Mouse (Mus musculus) hindbrain, embryonic 15.5 days (tissue): ENCODE measurements around the gene Rbm45. TPM values are rescaled to one million over a fixed set of nuclear protein-coding genes. Genes with fewer than 3 reads are reported as not detected.

Experiments used
- ATAC-seq: fragments of 200-750 bp; cut with Nextera tagmentation; 2 replicates; pipeline ENCODE4 v1.8.0; 2017; ENCODE audit warnings: low read depth, moderate number of reproducible peaks, moderate TSS enrichment; ENCODE audit not compliant: low FRiP score
- H3K27ac ChIP-seq: fragments of 300-500 bp; sonication (generic); replicated peaks from 2 replicates; pipeline ENCODE4 v1.5.1; 2015; ENCODE audit warnings: mild to moderate bottlenecking, inconsistent platforms
- H3K27me3 ChIP-seq: fragments of 300-500 bp; sonication (generic); 2 replicates; pipeline ENCODE4 v1.6.1; 2015; ENCODE audit warnings: control low read depth, inconsistent platforms
- H3K36me3 ChIP-seq: fragments of 300-500 bp; sonication (generic); 2 replicates; pipeline ENCODE4 v1.6.1; 2015; ENCODE audit warnings: control low read depth, inconsistent platforms
- H3K4me1 ChIP-seq: fragments of 300-500 bp; sonication (generic); replicated peaks from 2 replicates; pipeline ENCODE4 v1.6.1; 2015; ENCODE audit warnings: control low read depth, inconsistent platforms
- H3K4me2 ChIP-seq: fragments of 300-500 bp; sonication (generic); 2 replicates; pipeline ENCODE4 v1.6.1; 2015; ENCODE audit warnings: moderate library complexity, mild to moderate bottlenecking, inconsistent platforms
- H3K4me3 ChIP-seq: fragments of 300-500 bp; sonication (generic); 2 replicates; pipeline ENCODE4 v1.5.1; 2015; ENCODE audit warnings: mild to moderate bottlenecking, inconsistent platforms
- H3K9ac ChIP-seq: fragments of 300-500 bp; sonication (generic); 2 replicates; pipeline ENCODE4 v1.6.1; 2015; ENCODE audit warnings: inconsistent platforms
- H3K9me3 ChIP-seq: fragments of 300-500 bp; sonication (generic); 2 replicates; pipeline ENCODE4 v1.6.1; 2016; ENCODE audit warnings: control low read depth, inconsistent platforms
- WGBS: fragments of 180-500 bp; shearing (Covaris S2); methylation state at CpG from one replicate; pipeline ENCODE4 v1.1.7; 2015; 5-methylcytosine and 5-hydroxymethylcytosine counted together
- polyA plus RNA-seq: library from polyadenylated mRNA; unstranded; fragments of >200 nt; fragmentation: Nextera tagmentation; extraction: Ambion mirVana; gene quantifications from 2 replicates; pipeline ENCODE4 v1.2.1, GENCODE M21; 2015

Gene Rbm45
- polyA plus RNA-seq, 1 experiment from 2014 or later, result 19.0 TPM

DNA sequence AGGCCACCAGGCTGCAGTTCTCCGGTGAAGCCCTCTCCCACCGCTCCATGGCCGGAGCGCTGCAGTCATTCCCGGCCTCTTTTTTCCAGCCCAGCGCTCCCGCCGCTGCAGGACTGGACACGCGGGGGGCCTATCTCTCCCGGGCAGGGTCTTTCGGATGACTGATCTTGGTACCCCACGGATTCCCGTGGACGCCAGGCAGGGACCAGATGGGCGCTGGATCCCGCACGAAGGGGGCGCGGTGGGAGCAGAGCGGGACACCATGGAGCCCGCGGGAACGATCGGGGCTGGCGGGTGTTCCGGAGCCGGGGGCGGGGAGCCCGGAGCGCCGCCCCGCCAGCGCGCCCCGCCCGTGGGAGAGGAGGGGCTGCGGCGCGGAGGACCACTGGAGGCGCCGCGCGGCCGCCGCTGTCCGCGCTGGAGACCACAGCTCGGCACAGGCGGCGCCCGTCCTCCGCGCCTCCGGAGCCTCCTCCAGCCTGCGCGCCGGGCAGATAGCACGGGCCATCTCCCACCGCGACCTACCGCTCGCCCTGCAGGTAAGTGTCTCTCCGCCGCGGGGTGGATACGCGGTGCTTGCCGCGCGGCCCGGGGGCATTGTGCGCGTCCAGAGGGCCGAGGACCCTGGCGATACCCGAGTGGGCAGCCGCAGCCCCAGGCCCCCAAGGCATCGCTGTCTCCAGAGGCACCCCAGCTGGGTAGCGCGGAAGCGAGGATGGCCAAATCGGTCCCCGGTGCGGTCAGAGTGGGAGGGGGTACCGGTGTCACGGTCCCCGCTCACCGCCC, 36.6 kb downstream of the Rbm45 start, which contains the start of gene Osbpl6:
Gene Osbpl6 (plus strand): TSS at position 358 of the 786 bp plus-strand sequence.
- under 1% methylated on average over 88 of the region's 89 CpGs for WGBS
- Histone ChIP-seq H3K27ac (peak within 1 kb of the TSS; percentile 96), H3K9ac (peak within 1 kb of the TSS; percentile 100), H3K27me3 (no peaks in the 10 kb centered on the region), H3K4me2 (peak within 1 kb of the TSS; percentile 92), H3K4me1 (peaks cover 13% of the 10 kb centered on the region), H3K4me3 (peak within 1 kb of the TSS; percentile 100), H3K36me3 (no peaks in the 10 kb centered on the region; the same call in 1 of the 2 replicates), H3K9me3 (no peaks in the 10 kb centered on the region)
- peak; percentile 95 for ATAC-seq

DNA sequence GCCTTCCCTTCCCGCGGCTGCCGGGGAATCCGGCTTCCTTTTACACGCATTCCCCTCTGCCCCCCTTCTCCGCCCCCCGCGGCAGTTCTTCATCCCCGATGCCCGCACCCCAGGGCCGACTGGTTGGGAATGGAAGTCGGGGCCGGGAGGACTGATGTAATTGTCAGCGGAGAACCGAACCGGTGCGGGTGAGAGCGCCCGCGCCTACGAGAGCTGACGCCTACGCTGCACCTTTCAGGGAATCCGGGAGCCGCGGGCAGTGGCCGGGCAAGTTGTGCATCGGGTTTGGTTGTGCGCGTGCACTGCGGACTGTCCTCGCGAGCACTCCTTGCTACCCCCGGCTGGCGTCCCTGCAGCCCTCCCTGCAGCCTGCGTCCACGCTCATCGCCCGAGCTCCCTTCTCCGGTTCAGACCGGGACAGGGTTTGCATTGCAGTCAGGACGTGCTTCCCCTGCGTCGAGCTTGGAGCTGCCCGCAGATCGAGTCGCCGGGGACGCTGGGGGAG, 37.2 kb downstream of the Rbm45 start:
- Histone ChIP-seq H3K27ac (peak overlapping the region; percentile 96), H3K4me3 (peak overlapping the region; percentile 100), H3K9me3 (no peaks in the 10 kb centered on the region), H3K27me3 (no peaks in the 10 kb centered on the region), H3K36me3 (no peaks in the 10 kb centered on the region; the same call in 1 of the 2 replicates), H3K9ac (peak overlapping the region; percentile 100), H3K4me2 (peak overlapping the region; percentile 92), H3K4me1 (peaks cover 13% of the 10 kb centered on the region)
- ATAC-seq, result peak; percentile 57
- WGBS, result under 1% methylated on average over 49 of the region's 49 CpGs

DNA sequence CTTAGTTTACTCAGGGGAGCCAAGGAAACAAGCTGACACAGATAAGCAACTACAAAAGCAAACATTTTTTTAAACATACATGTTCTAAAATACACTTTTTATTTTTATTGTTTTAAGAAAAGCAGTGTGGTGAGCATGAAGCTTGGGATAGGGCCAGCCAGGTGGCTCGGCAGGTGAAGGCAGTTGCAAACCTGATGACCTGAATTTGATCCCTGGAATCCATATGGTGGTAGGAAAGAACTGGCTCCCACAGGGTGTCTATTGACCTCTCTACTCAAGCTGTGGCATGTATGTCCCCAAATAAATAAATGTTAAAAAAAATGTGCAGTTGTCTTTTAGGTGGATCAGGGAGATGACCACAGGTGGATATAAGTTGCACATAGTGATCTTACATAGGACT, 39.7 kb downstream of the Rbm45 start:
- no peak overlapping the region for H3K4me2 ChIP-seq
- 89% methylated on average over 1 of the region's 1 CpGs for WGBS
- no peak for ATAC-seq
- no peaks in the 10 kb centered on the region for H3K9me3 ChIP-seq
- H3K9ac ChIP-seq, result no peak overlapping the region
- H3K4me3 ChIP-seq, result no peak overlapping the region
- no peak overlapping the region for H3K27ac ChIP-seq
- H3K27me3 ChIP-seq, result no peaks in the 10 kb centered on the region
- peaks cover 11% of the 10 kb centered on the region for H3K4me1 ChIP-seq
- no peaks in the 10 kb centered on the region; the same call in 1 of the 2 replicates for H3K36me3 ChIP-seq

DNA sequence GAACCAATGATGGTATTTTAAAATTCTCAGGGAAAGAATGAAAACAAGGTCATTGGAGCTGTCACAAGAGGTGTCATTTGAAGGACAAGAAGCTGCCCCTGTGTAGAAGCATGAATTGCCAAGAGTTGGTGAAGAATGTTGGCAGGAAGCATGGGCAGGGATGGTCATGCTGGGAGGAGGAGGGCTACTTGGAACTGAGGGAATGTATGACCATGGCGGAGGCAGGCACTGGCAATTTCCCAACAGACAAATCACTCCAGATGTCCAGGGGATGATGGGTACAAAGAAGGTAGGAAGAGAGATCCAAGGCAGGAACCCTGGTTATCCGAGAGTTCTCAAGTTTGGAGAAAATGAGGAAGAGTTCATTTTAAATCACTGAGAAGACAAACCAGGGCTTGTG, 40.2 kb downstream of the Rbm45 start:
- ATAC-seq, result no peak
- 82% methylated on average over 2 of the region's 2 CpGs for WGBS

DNA sequence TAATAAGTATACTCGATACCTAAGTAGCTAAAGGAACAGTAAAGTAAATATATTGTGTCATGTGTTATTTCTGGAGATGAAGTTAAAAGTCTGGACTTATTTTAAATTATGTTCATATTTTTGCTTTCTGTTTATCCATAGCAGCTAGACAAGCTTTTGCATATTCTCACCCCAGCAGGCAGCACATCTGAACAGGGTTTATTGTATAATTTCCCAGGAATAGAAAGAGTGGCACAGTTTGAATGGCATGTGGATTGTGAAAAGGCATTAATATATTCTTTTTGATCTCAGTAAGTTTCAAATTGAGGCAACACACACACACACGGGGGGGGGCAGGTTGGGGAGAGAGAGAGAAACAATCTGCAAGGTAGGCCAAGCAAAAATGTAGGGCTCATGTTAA, 43.1 kb downstream of the Rbm45 start:
- WGBS, result 62% methylated on average over 2 of the region's 2 CpGs
- ATAC-seq, result no peak
- no peak overlapping the region for H3K4me2 ChIP-seq
- no peak overlapping the region for H3K27ac ChIP-seq
- no peak overlapping the region for H3K9ac ChIP-seq
- H3K36me3 ChIP-seq, result no peaks in the 10 kb centered on the region; the same call in 1 of the 2 replicates
- no peak overlapping the region for H3K4me3 ChIP-seq
- no peaks in the 10 kb centered on the region for H3K27me3 ChIP-seq
- no peaks in the 10 kb centered on the region for H3K9me3 ChIP-seq
- H3K4me1 ChIP-seq, result peaks cover 2% of the 10 kb centered on the region; the same call in 1 of the 2 replicates

More for the DNA sequence above, 40.2 kb downstream of the Rbm45 start:
- no peak overlapping the region for H3K9ac ChIP-seq
- peaks cover 11% of the 10 kb centered on the region for H3K4me1 ChIP-seq
- no peaks in the 10 kb centered on the region; the same call in 1 of the 2 replicates for H3K36me3 ChIP-seq
- no peaks in the 10 kb centered on the region for H3K9me3 ChIP-seq
- no peak overlapping the region for H3K4me3 ChIP-seq
- H3K4me2 ChIP-seq, result no peak overlapping the region
- no peak overlapping the region for H3K27ac ChIP-seq
- H3K27me3 ChIP-seq, result no peaks in the 10 kb centered on the region

DNA sequence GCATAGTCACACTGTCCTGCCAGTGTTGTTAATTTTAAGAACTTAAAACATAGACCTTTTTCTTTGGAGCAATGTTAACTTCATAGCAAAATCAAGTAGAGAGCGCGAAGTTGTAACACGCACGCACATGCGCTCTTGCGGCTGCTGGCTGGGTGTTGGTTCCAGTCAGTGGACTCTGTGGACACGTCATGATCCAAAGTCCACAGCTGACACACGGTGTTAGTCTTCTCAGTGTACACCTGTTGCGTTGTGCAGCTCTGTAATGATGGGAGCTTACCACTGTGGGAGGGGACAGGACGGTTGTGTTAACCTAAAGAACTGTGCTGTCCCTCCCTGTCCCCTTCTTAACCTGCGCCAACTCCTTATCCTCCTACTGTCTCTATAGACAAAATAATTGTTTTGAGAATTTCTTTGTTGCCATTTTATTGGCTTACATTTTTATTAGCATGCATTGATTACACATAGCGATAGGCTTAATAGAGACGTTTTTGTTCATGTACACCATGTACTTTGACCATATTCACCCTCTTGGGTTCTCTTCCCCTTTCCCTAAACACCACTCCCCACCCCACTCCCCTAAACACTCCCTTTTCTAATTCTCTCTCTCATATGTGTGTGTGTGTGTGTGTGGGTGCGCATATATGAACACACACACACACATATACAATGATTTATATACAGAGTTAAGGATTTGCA, 47.8 kb downstream of the Rbm45 start:
- Histone ChIP-seq H3K9me3 (no peaks in the 10 kb centered on the region), H3K4me2 (no peak overlapping the region), H3K27me3 (no peaks in the 10 kb centered on the region), H3K4me1 (no peaks in the 10 kb centered on the region; the same call in 1 of the 2 replicates), H3K4me3 (no peak overlapping the region), H3K36me3 (no peaks in the 10 kb centered on the region), H3K27ac (no peak overlapping the region), H3K9ac (no peak overlapping the region)
- WGBS, result 92% methylated on average over 14 of the region's 14 CpGs
- no peak for ATAC-seq

DNA sequence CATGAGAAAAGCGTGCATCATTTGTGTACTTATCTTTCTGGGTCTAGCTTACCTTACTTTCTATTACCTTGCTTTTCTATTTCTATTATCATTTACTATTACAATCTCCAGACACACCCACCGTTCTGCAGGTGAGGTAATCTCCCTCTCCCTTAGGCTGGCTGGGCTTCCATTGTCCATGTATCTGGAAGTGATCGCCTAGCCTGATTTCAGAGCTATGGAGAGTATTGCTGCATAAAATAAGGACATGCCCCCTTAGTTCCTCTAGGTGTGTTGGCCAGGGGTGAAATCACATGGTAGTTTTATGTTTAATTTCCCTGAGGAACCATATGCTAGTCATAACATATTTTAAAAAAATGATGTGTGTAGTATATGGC, 48.3 kb downstream of the Rbm45 start:
- Histone ChIP-seq H3K27me3 (no peaks in the 10 kb centered on the region), H3K9ac (no peak overlapping the region), H3K4me1 (no peaks in the 10 kb centered on the region; the same call in 1 of the 2 replicates), H3K36me3 (no peaks in the 10 kb centered on the region), H3K27ac (no peak overlapping the region), H3K9me3 (no peaks in the 10 kb centered on the region), H3K4me2 (no peak overlapping the region), H3K4me3 (no peak overlapping the region)
- ATAC-seq, result no peak
- WGBS, result 98% methylated on average over 3 of the region's 3 CpGs

DNA sequence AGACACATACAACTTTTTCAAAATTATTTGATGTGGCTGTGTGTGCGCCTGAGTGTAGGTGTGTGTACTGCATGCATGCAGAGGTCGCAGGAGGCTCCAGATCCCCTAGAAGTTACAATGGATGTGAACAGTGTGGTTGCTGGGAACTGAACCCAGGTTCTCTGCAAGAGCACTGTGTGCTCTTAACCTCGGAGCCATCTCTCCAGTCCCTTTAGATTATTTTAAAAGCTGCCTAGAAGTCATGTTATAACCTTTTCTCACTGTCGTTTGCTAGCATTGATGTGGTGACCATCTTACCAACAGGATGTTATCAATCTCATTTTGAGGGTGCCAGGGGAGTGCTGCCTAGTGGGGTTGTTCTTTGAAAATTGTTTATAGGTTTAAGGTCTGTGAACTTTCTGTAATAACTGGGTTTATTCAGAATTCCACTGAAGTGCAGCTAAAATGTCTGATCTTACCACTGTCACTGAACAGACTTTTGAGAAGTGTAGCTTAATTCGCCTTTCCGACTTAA, 51.7 kb downstream of the Rbm45 start:
- H3K27ac ChIP-seq, result no peak overlapping the region
- H3K4me2 ChIP-seq, result no peak overlapping the region
- H3K4me1 ChIP-seq, result no peaks in the 10 kb centered on the region; the same call in 1 of the 2 replicates
- no peak for ATAC-seq
- H3K4me3 ChIP-seq, result no peak overlapping the region
- H3K27me3 ChIP-seq, result no peaks in the 10 kb centered on the region
- 89% methylated on average over 6 of the region's 6 CpGs for WGBS
- H3K36me3 ChIP-seq, result no peaks in the 10 kb centered on the region
- H3K9ac ChIP-seq, result no peak overlapping the region
- no peaks in the 10 kb centered on the region for H3K9me3 ChIP-seq

DNA sequence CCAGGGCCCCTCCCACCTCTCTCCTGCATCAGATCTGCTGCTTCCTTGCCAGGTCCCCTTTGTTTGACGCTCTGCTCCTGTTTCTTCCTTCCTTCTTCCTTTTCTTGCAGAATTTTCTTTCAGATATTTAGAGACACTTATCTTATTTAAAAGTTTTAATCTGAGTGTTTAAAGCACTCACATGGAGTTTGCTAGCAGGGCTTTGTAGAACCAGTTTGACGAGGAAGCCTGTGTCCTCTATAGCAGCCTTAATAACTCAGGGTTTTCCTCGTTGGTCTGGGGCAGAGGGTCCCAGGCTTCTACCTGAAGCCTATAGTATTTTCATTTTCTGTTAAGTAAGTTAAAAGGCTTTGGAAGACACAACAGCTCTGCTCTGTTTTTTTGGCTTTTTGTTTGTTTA, 57.0 kb downstream of the Rbm45 start:
- no peak overlapping the region for H3K4me2 ChIP-seq
- no peaks in the 10 kb centered on the region for H3K27me3 ChIP-seq
- no peak overlapping the region for H3K4me3 ChIP-seq
- no peak overlapping the region for H3K9ac ChIP-seq
- no peak for ATAC-seq
- H3K36me3 ChIP-seq, result no peaks in the 10 kb centered on the region
- peaks cover 11% of the 10 kb centered on the region for H3K4me1 ChIP-seq
- H3K27ac ChIP-seq, result no peak overlapping the region
- 87% methylated on average over 3 of the region's 3 CpGs for WGBS
- no peaks in the 10 kb centered on the region for H3K9me3 ChIP-seq

DNA sequence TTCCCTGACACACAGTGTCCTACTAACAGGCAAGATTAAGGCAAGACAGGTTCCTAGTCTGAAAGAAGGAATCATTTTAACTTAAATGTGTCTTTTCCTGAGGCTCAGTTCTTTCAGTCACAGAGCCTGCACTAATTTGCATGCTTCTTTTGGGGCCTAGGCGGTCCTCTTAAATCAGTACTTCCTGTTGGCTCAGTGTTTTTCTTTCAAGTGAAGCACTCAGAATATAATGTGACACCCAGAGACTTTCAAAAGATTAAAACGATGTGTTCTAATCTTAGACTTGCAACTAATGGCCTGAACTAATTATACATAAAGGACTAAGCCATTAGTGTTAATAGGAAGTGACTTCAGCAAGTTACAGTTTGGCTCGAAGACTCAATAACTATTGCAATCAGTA, 59.5 kb downstream of the Rbm45 start:
- no peak overlapping the region for H3K9ac ChIP-seq
- ATAC-seq, result 0 out of 2 replicates have a peak, but pooled peaks have one; percentile 38
- 50% methylated on average over 3 of the region's 3 CpGs for WGBS

DNA sequence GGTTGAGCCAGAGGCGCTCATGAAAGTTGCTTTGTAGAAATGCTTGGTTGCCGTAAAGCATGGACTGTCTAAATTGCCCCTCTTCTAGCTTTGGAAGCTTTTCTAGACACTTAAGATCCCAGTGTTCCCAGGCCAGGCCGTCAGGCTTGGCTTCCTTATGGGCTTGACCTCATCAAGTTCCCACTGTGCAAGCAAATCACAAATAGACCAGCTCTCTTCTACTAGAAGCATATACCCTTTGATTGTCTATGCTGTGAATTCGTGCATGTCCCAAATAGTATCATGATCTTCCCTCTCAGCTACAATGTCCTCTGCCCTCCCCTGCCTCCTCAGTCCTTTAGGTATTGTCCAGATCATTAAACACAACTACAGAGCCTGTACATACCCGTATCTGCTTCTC, 60.1 kb downstream of the Rbm45 start:
- Histone ChIP-seq H3K4me2 (no peak overlapping the region), H3K9me3 (no peaks in the 10 kb centered on the region), H3K4me3 (no peak overlapping the region), H3K27me3 (no peaks in the 10 kb centered on the region), H3K27ac (no peak overlapping the region), H3K36me3 (no peaks in the 10 kb centered on the region), H3K4me1 (peaks cover 11% of the 10 kb centered on the region; the same call in 1 of the 2 replicates), H3K9ac (no peak overlapping the region)
- 80% methylated on average over 5 of the region's 5 CpGs for WGBS
- no peak for ATAC-seq

More for the DNA sequence above, 59.5 kb downstream of the Rbm45 start:
- Histone ChIP-seq H3K4me2 (no peak overlapping the region), H3K27ac (no peak overlapping the region), H3K27me3 (no peaks in the 10 kb centered on the region), H3K9me3 (no peaks in the 10 kb centered on the region), H3K4me3 (no peak overlapping the region), H3K36me3 (no peaks in the 10 kb centered on the region), H3K4me1 (peaks cover 11% of the 10 kb centered on the region; the same call in 1 of the 2 replicates)

DNA sequence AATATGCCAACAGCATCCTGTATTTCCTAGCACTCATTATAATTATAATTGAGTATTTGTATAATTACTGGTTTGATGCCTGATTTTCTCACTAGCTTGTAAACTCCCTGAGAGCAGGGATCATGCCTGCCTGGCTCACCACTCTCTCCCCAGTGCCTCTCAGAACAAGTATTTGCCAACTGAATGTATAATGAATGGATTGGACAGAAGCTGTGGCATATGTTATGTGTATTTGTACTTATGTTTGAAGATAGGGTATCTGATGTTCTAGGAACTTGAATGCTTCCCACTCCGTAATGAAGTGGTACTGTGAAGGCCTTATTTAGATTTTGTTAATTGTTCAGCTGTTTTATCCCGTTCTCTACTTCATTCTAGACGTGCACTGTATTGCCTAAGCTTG, 60.8 kb downstream of the Rbm45 start:
- ATAC-seq, result no peak
- 86% methylated on average over 3 of the region's 3 CpGs for WGBS
- no peak overlapping the region for H3K27ac ChIP-seq
- peaks cover 11% of the 10 kb centered on the region; the same call in 1 of the 2 replicates for H3K4me1 ChIP-seq
- no peaks in the 10 kb centered on the region for H3K36me3 ChIP-seq
- H3K27me3 ChIP-seq, result no peaks in the 10 kb centered on the region
- H3K4me2 ChIP-seq, result no peak overlapping the region
- no peak overlapping the region for H3K9ac ChIP-seq
- no peak overlapping the region for H3K4me3 ChIP-seq
- no peaks in the 10 kb centered on the region for H3K9me3 ChIP-seq
